Mouse (Mus musculus) gastrocnemius, postnatal 36 days (tissue): ENCODE results near the gene Nrap. TPM values are rescaled to one million over a fixed set of nuclear protein-coding genes. Genes with fewer than 3 reads are reported as not detected.

Experiments
- DNase-seq, 2 experiments: peaks; one replicate each; pipeline ENCODE4 v3.0.0; 2022
- intact Hi-C: fragments of 180-260 bp; cut with DNase I; formaldehyde crosslinking; loops from one replicate; pipeline ENCODE4 v1.15.1; 2025
- total RNA-seq, 2 experiments: library from RNA; stranded (reverse); gene quantifications; 2 replicates each; pipeline ENCODE4 v1.2.3; 2021

The Nrap gene
- total RNA-seq, 2 experiments from 2014 or later, result 598 to 893 TPM

DNA sequence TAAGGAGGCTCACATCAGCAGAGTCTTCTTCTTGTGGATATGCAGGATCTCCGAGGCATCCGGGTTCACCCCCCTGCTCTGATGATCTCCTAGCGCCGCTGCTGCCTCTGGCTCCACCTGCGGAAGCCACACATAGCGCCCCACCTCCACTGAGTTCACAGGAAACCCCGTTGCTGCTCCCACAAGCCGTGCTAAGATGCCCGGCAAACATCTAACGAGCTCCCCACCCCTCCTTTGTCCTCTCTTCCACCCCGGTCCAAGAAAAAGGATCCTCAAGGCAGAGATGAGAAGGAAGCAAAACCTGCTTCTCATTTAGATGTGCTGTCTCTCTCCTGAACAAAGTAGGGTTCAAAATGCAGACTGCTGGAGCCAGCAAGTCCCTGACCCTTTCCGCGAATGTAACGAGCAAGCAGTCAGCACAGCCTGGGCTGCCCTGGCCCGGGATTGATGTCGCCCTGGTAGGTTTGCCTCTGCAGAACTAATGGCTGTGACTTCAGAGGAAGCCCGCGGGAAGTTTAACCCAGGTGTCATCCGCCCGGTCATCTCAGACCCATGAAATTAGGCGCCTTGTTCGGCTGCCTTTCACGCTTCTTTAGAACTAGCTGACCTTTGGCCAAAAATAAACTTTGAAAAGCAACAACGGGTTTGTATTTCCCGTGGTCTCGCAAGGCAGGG, 69.5 kb downstream of the Nrap start:
- no peak for DNase-seq
- intact Hi-C loops, result no loop called here

DNA sequence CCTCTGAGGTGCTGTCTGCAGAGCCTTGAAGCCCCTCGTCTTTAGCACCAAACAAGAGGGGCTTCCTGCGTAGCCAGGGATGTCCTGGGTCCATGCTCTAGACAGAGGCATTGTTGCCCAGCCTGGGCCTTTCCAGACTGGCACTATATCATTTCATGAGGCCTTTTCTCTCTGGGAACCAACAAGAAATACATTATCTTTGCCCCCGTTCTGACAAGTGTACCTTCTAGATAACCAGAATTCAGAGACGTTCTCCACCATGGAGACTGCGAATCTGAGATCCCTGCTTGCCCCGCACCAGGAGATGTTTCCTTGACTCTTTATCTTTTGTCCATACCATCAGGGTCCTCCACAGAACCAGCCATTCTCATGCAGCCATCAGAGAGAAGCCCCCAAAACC, 70.2 kb downstream of the Nrap start:
- DNase-seq, result no peak
- intact Hi-C loops, result no loop called here

DNA sequence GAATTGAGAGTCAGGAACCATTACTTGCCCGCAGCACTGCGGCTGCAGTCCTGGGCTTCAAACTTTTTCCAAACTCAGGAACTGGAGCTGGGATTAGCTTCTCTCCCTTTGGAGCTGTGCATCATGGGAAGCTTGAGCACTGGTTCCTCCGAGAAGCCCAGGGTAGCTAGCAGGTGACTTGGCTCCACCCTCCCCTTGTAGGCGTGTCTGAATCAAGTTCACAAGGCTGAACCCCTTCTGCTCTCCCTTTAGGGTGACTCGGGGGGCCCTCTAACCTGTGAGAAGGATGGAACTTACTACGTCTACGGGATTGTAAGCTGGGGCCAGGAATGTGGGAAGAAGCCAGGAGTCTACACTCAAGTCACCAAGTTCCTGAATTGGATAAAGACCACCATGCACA, 70.6 kb downstream of the Nrap start:
- intact Hi-C loops, result no loop called here
- no peak for DNase-seq

DNA sequence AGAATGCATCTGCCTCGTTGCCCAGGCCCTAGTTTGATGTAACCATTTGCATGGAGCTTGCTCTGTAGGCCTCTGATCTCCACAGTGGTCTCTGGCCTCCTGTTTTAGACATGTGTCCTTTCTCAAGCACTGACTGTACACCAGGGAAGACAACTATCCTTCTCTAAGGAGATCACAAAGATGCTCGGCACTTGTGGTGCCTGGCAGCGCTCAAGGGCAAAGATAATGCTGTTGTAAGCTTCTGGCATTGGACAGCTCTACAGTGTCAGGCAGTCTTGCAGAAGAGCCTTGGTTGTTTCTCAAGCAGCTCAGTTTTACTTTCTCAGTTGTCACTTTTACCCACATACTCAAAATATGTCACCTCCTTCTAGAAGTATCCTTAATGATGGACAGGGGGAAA, 73.3 kb downstream of the Nrap start:
- no peak for DNase-seq

DNA sequence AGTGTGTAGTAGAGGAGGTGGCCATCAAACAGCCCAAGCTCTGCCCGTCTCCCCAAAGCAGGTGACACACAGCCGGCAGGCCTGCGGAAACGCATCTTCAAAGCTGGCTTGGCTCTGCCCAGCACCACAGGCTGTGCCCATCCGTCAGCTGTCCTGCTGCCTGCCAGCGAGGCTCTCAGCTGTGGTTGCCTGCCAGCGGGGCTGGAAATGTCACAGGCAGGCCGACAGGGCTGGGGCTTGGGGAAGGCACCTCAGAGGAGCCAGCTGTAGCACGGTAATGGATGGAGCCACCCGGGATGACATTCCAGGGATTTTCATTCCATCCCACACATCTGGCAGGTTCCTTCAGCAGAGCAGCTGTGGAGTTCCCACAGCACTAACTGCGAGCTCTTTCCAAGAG, 89.0 kb downstream of the Nrap start:
- intact Hi-C loops, result no loop called here

More for the DNA sequence above, 73.3 kb downstream of the Nrap start:
- intact Hi-C loops, result no loop called here

DNA sequence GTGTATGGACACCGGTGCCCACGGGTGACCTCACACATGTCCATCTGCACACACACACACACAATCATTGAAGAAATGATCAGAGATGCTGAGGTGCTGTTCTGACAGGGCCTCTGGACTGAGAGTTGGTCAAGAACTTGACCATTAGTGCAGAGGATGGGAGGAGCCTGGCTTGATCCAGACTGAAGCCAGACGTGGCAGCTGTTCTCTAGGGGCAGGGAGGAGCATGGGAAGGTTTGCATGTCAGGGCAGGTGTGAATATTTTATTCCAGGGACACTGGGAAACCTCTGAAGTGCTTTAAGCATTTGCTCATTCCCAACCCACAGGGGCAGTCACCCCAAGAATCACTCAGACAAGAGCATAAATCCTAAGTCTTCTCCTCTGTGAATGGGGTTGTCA, 92.6 kb downstream of the Nrap start:
- intact Hi-C loops, result no loop called here
- DNase-seq, result no peak

More for the DNA sequence above, 89.0 kb downstream of the Nrap start:
- peak; percentile 69 to 72 for DNase-seq

DNA sequence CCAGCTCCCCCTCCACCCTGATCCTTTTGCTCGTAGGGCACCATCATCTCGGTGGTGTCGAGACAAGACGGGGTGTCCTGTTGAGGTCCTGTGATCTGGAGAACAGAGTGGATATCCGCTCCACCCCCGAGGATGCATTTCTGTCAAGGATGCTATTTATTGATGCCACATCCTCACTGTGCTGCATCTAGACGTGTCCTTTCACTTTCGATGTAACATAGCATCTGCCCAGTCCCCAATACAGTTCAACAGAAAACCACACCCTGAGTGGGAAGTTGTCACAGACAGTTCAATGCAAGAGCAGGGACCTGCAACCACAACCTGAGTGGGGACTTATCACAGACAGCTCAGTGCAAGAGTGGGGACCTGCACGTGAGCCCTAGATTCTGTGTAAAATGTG, 93.2 kb downstream of the Nrap start:
- intact Hi-C loops, result no loop called here
- DNase-seq, result no peak

DNA sequence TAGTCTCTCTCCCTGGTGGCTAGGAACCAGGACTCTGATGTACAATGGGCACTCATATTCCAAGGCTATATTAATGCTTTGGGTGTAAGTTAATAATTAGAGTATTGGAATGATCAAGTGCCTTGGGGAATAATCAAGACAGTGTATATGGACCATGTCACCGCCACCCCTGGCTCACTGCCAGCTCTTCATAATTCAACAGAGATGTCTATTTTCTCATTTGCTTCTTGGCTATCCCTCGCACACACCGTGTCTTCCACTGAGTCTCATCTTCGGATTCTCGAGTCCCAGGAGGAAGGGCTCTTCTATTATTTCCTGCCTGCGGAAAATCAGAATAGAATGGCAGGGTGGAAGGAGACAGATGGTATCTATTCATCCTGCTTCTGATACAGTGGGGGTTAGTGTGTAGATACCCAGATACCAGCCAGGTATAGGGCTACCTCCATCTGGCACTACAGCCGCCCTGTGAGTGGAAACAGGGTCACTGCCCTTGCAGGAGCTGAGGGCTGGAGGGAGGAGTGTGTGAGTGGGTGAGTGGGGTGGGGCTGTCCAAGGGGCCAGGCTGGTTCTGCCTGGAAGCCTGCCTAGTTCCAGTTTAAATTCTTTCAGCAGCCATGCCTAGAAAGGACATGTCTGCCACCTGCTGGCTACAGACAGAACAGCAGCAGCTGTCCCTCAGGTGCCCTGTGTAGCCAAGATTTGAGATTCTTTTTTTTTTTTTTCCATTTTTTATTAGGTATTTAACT, 95.0 kb downstream of the Nrap start:
- peak; percentile 59 to 62 for DNase-seq
- intact Hi-C loops, result loop anchor here (2.0 kb wide), 1 partner anchor 40 kb away; no protein-coding TSS in a partner anchor

DNA sequence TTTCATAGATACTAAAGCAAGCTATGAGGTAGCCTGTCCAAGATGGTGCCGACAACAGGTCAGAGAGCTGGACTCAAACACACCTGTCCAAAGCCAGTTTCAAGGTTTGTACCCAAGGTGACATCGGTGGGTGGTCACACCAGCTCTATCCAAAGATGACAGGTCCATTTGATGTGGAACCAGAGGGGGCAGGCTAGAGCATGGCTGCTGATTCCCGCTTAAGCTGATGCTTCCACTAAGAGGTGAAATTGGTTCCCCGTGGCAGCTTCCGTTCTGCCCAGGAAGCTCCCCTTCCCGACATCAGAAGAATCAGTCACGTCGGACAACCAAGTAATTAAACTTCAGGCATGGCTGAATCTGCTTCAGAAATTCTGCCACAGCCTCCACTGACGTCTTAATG, 97.5 kb downstream of the Nrap start:
- intact Hi-C loops, result no loop called here

DNA sequence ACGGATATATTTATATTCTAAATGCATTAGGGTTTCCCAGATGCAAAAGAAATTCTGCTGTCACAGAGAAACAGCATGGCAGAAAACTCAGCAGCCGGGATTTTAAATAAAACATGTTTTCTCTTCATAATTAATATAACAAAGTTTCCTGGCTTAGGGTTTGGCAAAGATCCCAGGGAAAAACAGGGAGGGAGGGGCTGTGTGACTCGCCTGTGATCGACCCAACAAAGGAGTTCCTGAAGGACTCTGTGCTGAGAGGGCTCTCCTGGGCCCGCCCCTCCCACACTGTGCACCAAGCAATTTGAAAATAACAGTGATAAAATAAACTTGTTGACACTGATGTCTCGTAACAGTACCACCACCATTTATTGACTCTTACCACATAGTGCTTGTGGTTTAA, 97.9 kb downstream of the Nrap start:
- no peak for DNase-seq
- intact Hi-C loops, result no loop called here

More for the DNA sequence above, 97.5 kb downstream of the Nrap start:
- no peak for DNase-seq

DNA sequence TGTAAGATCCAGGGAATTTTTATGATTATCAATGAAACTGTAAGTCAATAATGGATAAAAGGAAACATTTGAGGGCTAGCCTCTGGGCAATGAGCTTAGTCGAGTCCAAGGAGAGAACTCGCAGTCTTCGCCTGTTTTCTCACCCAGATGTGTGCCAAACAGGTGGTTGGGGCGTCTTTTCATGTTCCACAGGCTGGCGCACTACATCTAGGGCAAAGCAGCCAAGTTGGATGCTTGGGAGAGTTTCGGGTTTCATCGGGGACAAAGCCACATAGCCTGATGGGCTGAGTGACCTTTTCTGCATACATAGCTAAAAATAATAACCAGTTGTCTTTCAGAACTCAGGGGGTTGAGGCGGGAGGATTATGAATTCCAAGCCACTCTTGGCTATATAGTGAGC, 100.2 kb downstream of the Nrap start:
- DNase-seq, result no peak

DNA sequence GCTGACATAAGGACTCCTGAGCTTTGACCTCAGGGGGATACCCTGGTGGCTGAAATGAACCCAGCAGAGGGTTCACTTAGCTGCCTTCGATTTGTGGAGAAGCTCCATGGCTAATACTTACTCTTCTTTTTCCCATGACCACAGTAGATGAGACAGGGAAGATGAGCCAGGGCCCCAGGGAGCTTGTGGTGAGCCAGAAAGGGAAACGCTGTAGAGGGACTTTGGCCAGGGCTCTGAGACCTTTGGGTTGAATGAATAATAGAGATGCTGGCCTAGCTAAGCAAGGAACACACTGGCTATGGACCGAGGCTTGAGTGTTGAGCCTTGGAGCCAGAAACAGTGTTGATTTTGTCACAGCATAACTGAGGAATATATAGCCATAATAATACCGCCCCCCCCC, 101.4 kb downstream of the Nrap start:
- intact Hi-C loops, result no loop called here
- DNase-seq, result no peak

More for the DNA sequence above, 100.2 kb downstream of the Nrap start:
- intact Hi-C loops, result no loop called here

DNA sequence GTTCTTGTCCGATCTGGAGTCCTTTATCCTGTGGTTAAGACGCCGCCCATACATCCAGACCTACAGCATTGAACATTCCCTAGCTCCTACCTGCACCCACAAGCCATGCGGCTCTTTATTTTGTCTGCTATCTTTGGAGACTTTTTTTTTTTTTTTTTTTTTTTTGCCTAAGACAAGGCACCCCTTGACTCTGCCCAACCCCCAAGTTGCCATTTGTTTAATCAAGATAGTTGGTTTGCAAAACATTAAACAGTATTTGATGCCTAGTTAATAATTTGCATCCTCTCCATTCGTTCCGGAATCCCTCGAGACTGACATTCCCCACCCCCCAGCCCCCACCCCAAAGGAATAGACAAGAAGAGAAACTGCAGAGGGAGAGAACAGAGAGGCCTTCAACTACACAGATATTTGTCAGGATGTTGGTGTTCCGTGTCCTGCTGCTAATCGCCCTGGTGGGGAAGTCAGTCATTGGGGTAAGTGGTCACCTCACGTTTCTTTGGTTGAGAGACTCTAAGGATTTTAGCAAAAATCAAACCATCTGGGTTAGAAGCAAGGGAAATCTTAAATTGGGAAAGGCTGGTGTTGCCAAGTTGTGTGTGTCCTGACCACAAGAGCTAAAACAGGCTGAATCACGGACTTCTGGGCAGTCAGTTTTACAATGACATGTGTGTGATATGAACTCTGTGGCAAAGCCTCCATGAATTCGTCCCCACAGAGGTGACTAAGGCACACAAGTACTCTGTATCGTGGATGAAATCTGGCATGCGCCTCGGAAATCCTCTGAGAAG, 102.1 kb downstream of the Nrap start:
- intact Hi-C loops, result no loop called here
- no peak for DNase-seq

DNA sequence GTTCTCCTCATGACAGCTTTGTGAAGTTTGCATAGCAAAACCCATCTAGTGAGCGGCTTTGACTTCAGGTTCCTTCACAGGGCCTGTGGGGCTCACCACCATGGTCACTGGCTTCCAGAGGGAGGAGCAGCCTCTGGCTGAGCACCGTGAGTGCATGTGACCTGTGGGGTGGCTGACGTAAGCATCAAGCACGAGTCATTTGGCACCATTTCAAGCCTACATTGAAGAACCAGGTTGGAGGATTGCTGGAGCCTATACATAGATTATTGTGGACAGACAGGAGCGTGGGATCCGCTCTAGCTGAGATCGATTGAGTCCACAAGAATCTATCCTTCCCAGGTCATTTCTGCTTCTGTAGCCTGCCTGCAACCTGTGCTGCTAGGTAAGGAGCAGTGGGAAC, 103.0 kb downstream of the Nrap start, which contains the start of gene Habp2:
Habp2 (plus strand) TSS at position 272 of the 400 bp plus-strand sequence.
- intact Hi-C loops, result no loop called here
- DNase-seq, result no peak

DNA sequence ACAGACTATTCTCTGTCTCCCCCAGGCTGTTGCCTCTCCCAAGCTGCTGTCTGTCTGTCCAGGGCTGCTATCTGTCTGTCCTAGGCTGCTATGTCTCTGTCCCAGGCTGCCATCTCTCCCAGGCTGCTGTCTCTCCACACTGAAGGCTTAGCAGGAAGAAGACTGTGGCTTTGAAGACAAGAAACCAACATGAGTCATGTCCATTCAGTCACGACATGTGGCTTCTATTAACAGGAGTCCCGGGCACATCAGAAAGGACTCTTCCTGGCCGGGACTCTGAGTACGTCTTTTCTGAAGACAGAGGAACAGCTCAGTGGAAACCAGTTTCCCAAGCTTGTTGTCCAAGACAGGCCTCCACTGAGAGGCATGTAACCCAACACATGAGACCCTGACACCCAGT, 104.6 kb downstream of the Nrap start:
- intact Hi-C loops, result no loop called here
- DNase-seq, result no peak

DNA sequence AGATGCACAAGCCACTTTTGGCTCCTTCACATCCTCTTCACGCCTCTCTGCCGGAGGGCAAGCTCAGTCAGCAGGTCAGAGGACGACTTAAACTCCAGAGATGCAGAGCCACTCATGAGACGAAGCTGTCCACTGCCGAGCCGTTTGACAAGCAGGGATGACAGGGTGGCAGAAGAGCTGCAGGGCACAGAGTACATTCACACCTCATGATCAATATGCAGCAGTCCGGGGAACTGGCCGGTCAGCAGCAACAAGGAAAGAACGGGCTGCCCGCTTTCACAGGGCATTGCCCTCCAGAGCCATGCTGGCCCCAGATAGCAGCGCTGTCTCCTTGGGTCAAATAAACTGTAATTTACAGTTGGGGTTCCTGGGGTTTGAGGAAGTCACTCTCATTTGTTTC, 111.5 kb downstream of the Nrap start:
- intact Hi-C loops, result no loop called here
- DNase-seq, result no peak

DNA sequence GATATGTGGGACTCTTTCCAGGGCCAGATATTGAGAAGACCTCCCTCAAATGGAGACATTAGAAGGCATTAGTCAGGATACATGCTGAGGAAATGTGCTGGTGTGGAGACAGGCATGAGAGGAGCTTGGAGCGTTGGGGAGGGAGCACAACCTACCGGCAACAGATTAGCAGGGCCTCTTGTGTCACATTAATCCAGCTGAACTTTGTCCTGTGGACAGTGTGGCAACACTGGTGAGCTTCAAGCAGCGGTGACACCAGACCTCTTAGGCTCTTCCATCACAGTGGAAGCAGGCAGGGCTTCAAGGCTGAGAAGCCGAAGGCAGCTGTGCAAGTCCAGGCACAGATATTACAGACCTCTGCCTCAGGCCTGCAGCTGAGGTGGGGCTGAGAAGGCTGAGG, 111.9 kb downstream of the Nrap start:
- intact Hi-C loops, result no loop called here
- DNase-seq, result no peak

DNA sequence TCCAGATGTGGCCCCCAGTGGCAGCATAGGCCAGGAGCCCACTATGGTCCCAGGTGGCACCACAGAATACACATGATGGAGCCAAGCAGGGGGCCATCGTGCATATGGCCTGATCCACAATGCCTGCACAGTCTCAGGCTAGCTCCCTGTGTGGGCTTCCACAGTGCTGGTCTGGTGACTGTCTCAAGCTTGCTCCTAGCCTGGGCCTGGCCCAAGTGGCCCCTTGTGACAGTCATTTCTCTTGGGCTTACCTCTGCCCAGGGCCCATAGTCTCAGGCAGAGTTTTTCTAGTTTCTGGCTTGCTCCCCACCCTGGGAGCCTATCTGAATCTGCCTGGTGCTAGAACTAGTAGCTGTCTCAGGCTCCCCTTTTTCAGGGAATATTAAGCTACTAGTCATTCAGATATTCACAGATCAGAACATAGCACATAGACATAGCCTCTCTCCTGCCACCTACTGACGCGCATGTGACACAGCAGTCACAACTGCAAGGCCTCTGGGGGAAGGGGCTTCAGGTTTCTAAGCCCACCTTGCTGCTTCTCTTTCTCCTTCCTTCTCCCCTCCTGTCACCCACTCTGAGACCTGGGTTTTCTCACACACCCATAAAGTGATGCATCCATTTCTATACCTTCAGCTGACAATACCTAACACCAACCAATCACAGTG, 112.6 kb downstream of the Nrap start:
- intact Hi-C loops, result no loop called here

DNA sequence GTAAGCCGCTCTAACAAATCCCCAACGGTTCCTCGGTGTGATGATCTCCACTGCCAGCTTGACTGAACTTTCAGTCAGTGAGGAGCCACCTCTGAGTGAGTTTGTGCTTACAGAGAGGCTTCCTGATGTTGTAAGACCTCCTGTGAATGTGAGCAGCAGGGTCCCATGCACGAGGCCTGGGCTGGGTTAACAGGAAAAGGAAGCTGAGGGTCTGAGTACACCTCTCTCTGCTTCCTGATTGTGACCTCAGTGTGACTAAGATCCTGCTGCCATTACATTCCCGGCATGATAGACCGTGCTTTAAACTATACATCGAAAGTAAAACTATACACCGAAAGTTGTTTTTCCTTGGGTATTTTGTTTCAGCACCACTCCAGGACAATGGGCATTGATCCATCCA, 117.8 kb downstream of the Nrap start:
- intact Hi-C loops, result no loop called here
- DNase-seq, result no peak

More for the DNA sequence above, 112.6 kb downstream of the Nrap start:
- DNase-seq, result no peak
